Mouse (Mus musculus) small intestine, adult 2 months (tissue): ENCODE data around the gene Kctd8.

Experiments used
- CTCF ChIP-seq: fragments of 200-500 bp; IDR thresholded peaks from 2 replicates; pipeline ENCODE4 v1.5.1; 2012; ENCODE audit warnings: low read depth, mild to moderate bottlenecking, control low read depth, inconsistent platforms, low read length, moderate library complexity, mixed read lengths; ENCODE audit not compliant: insufficient replicate concordance, insufficient read length; ENCODE audit errors: extremely low read depth
- POLR2A ChIP-seq: fragments of 200-500 bp; IDR thresholded peaks from 2 replicates; pipeline ENCODE4 v1.6.1; 2012; ENCODE audit warnings: low read depth, mild to moderate bottlenecking, control low read depth, inconsistent platforms, low read length, moderate library complexity

DNA sequence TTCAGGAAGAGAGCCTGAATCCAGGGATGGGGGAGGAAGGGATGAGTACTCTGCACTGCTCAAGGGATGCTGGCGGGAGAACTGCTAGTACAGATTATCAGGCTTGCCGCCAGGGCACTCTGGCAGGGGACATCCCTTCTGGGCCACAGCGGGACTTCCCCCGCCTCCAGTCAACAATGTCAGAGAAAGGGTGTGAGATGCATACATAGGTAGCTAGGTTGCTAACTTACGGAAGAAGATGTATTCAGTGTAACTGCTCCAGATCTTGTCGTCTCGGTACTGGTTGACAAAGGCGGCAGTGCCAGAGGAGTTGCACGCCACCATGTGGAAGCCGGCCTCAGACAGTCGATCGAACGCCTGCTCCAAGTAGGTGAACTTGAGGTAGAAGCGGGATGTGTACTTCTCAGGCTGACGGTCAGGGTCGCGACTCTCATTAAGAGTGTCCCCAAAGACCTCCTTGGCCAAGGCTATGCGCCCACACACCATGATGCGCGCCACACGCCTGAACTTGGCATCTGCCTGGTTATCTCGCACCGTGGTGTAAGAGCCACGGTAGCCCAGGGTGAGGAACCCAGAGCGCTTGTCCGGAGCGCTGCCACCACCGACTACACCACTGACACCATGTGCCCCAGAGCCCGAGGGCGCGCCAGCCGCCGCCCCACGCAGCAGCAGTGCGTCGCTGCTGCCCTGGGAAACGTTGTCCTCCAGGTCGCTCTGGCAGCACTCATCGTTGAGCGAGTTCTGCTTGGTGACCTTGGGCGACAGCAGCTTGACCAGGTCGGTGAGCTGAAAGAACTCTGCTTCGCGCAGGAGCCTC lies 1.2 kb downstream of the Kctd8 start:
- TF ChIP-seq CTCF (no peak), POLR2A (no peak)
